Mouse (Mus musculus): ENCODE results near the gene Trem1. TPM values are rescaled to one million over a fixed set of nuclear protein-coding genes. Genes with fewer than 3 reads are reported as not detected.
A peak's percentile ranks its signal among the peaks of the same experiment; 100 is the strongest.

Trem1 gene
- polyA plus RNA-seq, 1 experiment, result 11.7 TPM

DNA sequence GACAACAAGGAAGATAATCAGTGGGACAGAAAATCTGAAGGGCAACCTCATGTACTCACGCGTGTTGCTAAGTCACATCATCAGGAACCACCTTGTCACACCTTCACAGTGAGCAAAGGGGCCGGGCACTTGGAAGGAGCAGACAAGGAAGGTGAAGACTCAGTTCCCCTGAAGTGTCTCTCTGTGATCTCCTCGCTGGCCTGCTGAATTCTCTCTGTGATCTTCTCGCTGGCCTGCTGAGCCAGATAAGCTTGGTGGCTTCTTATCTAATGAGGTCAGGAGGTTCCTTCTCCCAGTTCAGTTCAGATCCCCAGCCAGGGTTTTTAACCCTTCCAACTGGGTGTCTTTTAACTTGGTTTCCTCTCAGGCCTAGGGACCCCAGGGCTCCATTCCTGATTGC, 39.6 kb downstream of the Trem1 start:
- no peak for TF ChIP-seq POLR2A (IDR thresholded peaks at IDR 0.05; ENCODE audit: borderline replicate concordance, control insufficient read depth, low read depth, low read length)
- TF ChIP-seq CTCF (IDR thresholded peaks at IDR 0.05; ENCODE audit: control insufficient read depth, insufficient read depth, low read length), result no peak
- Histone ChIP-seq H3K27ac (ENCODE audit: control insufficient read depth, insufficient read depth, low read depth, low read length, poor library complexity) (peak overlapping the region; percentile 59), H3K4me1 (ENCODE audit: control insufficient read depth, insufficient read depth, low read length) (peaks cover 6% of the 10 kb centered on the region), H3K4me3 (replicated peaks; ENCODE audit: control insufficient read depth, low read depth, low read length) (peak overlapping the region; percentile 47)
- WGBS, result 62% methylated on average over 5 of the region's 5 CpGs

DNA sequence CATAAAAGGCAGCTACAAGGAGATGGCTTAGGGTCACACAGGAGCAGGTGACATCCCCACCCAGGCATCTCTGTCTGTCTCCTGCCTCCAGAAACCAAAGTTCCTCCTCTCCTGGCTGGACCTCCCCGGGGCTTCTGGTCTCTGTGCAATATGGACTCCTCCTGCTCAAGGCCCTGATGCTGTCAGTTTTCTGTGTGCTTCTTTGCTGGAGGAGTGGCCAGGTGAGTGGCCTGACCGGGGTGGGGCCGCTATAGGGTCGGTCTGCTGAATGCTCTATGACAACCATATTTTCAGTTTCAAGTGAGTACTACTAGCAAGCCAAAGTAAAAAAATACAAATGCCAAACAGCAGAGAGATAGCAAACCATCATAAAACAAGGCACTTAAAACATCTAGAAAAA, 40.0 kb downstream of the Trem1 start:
- WGBS, result 76% methylated on average over 4 of the region's 4 CpGs
- no peak overlapping the region for H3K4me3 ChIP-seq (replicated peaks; ENCODE audit: control insufficient read depth, low read depth, low read length)

DNA sequence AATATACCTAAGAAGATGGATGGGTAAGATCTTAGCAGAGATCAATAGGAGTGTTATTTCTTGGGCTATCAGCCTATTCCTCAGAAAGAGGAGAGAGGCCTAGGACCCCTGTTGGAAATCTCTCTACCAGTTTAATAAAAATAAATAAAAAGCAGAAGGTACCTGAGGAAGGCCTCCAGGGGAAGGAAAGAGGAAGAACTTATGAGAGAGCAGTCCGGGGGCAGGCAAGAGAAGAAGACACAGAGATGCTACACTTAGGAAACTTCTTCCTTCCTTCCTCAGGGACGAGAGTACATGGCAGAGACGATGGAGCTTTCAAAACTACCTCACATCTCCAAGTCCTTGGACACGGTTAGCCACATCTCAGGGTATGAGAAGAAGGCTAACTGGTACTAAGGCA, 41.5 kb downstream of the Trem1 start:
- H3K4me3 ChIP-seq (replicated peaks; ENCODE audit: control insufficient read depth, low read depth, low read length), result no peak overlapping the region
- H3K27ac ChIP-seq (ENCODE audit: control insufficient read depth, insufficient read depth, low read depth, low read length, poor library complexity), result peak overlapping the region; percentile 51
- WGBS, result 15% methylated on average over 4 of the region's 4 CpGs
- H3K4me1 ChIP-seq (ENCODE audit: control insufficient read depth, insufficient read depth, low read length), result peaks cover 6% of the 10 kb centered on the region
- no peak for TF ChIP-seq CTCF (IDR thresholded peaks at IDR 0.05; ENCODE audit: control insufficient read depth, insufficient read depth, low read length)

More for the DNA sequence above, 40.0 kb downstream of the Trem1 start:
- H3K4me1 ChIP-seq (ENCODE audit: control insufficient read depth, insufficient read depth, low read length), result peaks cover 6% of the 10 kb centered on the region
- H3K27ac ChIP-seq (ENCODE audit: control insufficient read depth, insufficient read depth, low read depth, low read length, poor library complexity), result peak overlapping the region; percentile 49
- no peak for TF ChIP-seq POLR2A (IDR thresholded peaks at IDR 0.05; ENCODE audit: borderline replicate concordance, control insufficient read depth, low read depth, low read length)
- TF ChIP-seq CTCF (IDR thresholded peaks at IDR 0.05; ENCODE audit: control insufficient read depth, insufficient read depth, low read length), result no peak

DNA sequence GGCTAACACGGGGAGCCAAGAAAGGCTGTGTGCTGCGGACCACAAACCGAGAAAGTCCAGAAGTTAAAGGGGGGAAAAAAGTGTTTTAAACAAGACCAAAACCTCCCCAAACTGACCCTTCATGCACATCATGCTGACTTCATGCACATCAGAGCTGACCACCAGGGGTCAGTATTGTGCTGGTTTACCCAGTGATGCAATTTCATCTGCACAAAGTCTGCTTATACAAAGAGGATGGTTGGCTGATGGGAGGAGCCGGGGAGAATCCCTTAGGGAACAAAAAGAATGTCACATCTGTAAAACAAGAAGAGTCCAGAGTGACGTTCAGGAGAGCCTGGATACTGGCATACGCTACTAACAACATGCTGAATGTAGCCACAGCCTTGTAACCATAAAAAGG, 42.3 kb downstream of the Trem1 start:
- Histone ChIP-seq H3K4me3 (replicated peaks; ENCODE audit: control insufficient read depth, low read depth, low read length) (no peak overlapping the region), H3K27ac (ENCODE audit: control insufficient read depth, insufficient read depth, low read depth, low read length, poor library complexity) (no peak overlapping the region), H3K4me1 (ENCODE audit: control insufficient read depth, insufficient read depth, low read length) (peaks cover 8% of the 10 kb centered on the region)
- TF ChIP-seq POLR2A (IDR thresholded peaks at IDR 0.05; ENCODE audit: borderline replicate concordance, control insufficient read depth, low read depth, low read length) (no peak), CTCF (IDR thresholded peaks at IDR 0.05; ENCODE audit: control insufficient read depth, insufficient read depth, low read length) (peak; percentile 74)
- WGBS, result 28% methylated on average over 6 of the region's 6 CpGs

DNA sequence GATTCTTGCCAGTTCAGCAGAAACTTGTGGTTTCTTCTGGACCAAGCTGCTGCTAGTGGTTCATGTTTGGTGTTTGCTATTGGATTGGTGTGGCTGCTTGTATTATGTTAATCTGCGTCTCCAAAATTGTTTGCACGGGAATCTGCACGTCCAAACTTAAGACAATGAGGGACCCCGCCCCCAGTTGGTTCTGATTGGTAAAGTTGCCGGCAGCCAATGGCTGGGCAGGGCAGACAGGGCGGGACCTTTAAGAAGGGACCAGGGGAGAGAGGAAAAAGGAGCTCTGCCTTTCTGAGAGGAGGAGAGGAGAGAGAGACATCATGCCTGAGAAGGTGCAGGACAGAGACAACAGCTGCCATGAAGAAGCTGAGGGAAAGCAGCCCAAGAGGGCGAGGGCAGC, 43.2 kb downstream of the Trem1 start:
- no peak for TF ChIP-seq CTCF (IDR thresholded peaks at IDR 0.05; ENCODE audit: control insufficient read depth, insufficient read depth, low read length)
- no peak for TF ChIP-seq POLR2A (IDR thresholded peaks at IDR 0.05; ENCODE audit: borderline replicate concordance, control insufficient read depth, low read depth, low read length)
- Histone ChIP-seq H3K4me3 (replicated peaks; ENCODE audit: control insufficient read depth, low read depth, low read length) (no peak overlapping the region), H3K27ac (ENCODE audit: control insufficient read depth, insufficient read depth, low read depth, low read length, poor library complexity) (no peak overlapping the region), H3K4me1 (ENCODE audit: control insufficient read depth, insufficient read depth, low read length) (peaks cover 7% of the 10 kb centered on the region)
- 58% methylated on average over 7 of the region's 7 CpGs for WGBS

DNA sequence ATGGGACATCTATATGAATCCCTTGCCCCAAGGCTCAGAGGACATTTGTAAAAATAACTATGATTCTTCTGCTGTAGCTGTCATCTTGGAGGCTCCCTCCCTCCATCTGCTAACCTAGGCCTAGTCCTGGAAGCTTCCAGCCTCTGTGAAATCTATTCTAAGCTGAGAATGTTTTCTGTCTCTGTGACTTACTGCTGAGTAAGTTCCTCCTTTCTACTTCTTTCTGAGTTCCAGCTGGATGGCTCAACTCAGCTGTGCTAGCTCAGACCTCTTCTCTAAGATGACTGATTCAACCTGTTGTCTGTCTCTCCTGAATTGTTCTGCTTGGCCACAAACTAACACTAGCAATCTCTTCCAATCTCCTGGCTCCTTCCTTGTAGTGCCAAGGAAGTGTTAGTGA, 45.8 kb downstream of the Trem1 start:
- Histone ChIP-seq H3K4me3 (replicated peaks; ENCODE audit: control insufficient read depth, low read depth, low read length) (no peak overlapping the region), H3K4me1 (ENCODE audit: control insufficient read depth, insufficient read depth, low read length) (peaks cover 8% of the 10 kb centered on the region), H3K27ac (ENCODE audit: control insufficient read depth, insufficient read depth, low read depth, low read length, poor library complexity) (no peak overlapping the region)
- no peak for TF ChIP-seq CTCF (IDR thresholded peaks at IDR 0.05; ENCODE audit: control insufficient read depth, insufficient read depth, low read length)

DNA sequence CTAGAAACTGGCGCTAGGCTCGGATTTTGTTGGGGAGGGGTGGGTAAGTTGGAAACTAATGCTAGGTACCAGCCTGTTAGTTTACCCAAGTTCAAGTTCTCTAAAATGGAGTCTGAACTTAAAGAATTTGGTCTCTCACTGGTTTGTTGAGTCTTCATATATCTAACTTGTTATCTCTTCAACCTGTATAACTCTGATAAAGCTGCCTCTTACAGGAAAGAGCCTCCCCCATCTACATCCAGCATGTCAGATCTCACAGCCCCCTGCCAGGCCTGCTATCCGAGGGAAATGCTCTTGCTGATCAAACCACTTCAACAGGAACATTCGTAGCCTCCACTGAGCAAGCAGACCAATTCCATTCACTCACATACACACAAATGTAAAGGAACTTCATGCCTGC, 46.4 kb downstream of the Trem1 start:
- Histone ChIP-seq H3K27ac (ENCODE audit: control insufficient read depth, insufficient read depth, low read depth, low read length, poor library complexity) (no peak overlapping the region), H3K4me3 (replicated peaks; ENCODE audit: control insufficient read depth, low read depth, low read length) (no peak overlapping the region), H3K4me1 (ENCODE audit: control insufficient read depth, insufficient read depth, low read length) (peaks cover 5% of the 10 kb centered on the region)
- 74% methylated on average over 4 of the region's 4 CpGs for WGBS
- TF ChIP-seq POLR2A (IDR thresholded peaks at IDR 0.05; ENCODE audit: borderline replicate concordance, control insufficient read depth, low read depth, low read length), result no peak
- TF ChIP-seq CTCF (IDR thresholded peaks at IDR 0.05; ENCODE audit: control insufficient read depth, insufficient read depth, low read length), result no peak

DNA sequence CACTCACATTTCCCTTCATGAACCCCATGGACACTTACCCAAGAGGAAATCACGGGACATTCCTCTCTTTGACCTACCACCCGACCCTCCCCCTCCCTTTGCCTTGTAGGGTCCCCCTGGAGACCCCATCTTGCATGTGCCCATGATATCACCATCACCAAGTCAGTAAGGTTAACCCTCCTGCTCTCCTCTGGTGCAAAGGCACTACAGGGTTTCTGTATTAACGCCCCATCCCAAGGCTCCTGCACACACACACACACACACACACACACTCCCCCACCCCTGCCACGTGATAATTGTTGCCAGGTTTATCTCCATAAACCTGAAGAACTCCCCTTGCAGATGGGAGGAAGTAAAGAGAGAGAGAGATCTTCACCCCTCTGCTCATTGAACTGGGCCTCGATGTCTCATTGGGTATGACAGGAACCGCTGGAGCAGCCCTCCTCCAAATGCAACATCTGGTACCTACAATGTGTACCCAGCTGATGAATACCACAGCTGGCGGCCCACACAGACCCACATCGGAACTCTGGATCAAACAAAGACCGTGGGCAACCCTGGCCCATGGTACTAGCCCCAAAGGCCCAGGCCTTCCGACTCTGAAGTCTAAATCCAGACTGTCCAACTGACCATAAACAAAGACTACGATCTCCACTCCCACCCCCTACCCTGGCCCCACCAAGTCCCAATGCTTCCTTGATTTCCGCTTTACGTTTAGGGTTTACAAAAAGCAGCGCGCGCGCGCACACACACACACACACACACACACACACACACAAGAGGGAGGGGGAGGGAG, 48.6 kb downstream of the Trem1 start:
- WGBS, result 25% methylated on average over 18 of the region's 18 CpGs
- H3K27ac ChIP-seq (ENCODE audit: control insufficient read depth, insufficient read depth, low read depth, low read length, poor library complexity), result no peak overlapping the region
- peak overlapping the region; percentile 32 for H3K4me3 ChIP-seq (replicated peaks; ENCODE audit: control insufficient read depth, low read depth, low read length)
- peaks cover 3% of the 10 kb centered on the region; the same call in 1 of the 2 replicates for H3K4me1 ChIP-seq (ENCODE audit: control insufficient read depth, insufficient read depth, low read length)
- no peak for TF ChIP-seq CTCF (IDR thresholded peaks at IDR 0.05; ENCODE audit: control insufficient read depth, insufficient read depth, low read length)
- TF ChIP-seq POLR2A (IDR thresholded peaks at IDR 0.05; ENCODE audit: borderline replicate concordance, control insufficient read depth, low read depth, low read length), result no peak

DNA sequence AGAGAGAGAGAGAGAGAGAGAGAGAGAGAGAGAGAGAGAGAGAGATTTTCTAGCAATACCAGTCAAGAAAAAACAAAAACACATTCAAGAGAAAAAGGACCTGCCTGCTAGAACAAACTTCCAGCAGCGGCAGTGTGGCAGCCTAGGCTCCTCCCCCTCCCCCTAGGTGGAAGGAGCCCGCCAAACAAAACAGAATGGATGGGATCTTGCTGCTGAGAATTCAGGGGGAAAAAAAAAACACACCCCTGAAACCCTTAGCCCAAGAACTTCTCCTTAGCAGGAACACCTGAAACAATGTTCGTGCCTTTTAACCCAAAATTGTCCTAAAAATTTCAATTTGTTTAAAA, 49.1 kb downstream of the Trem1 start:
- 6% methylated on average over 3 of the region's 3 CpGs for WGBS

More for the DNA sequence above, 49.1 kb downstream of the Trem1 start:
- H3K27ac ChIP-seq (ENCODE audit: control insufficient read depth, insufficient read depth, low read depth, low read length, poor library complexity), result no peak overlapping the region
- peaks cover 3% of the 10 kb centered on the region; the same call in 1 of the 2 replicates for H3K4me1 ChIP-seq (ENCODE audit: control insufficient read depth, insufficient read depth, low read length)
- peak overlapping the region; percentile 32 for H3K4me3 ChIP-seq (replicated peaks; ENCODE audit: control insufficient read depth, low read depth, low read length)
- no peak for TF ChIP-seq POLR2A (IDR thresholded peaks at IDR 0.05; ENCODE audit: borderline replicate concordance, control insufficient read depth, low read depth, low read length)
- TF ChIP-seq CTCF (IDR thresholded peaks at IDR 0.05; ENCODE audit: control insufficient read depth, insufficient read depth, low read length), result no peak
